Mouse (Mus musculus): ENCODE measurements around the gene 4930402H24Rik. TPM values are rescaled to one million over a fixed set of nuclear protein-coding genes. Genes with fewer than 3 reads are reported as not detected.
"Not testable (repeated sequence)": the region's sequence is repeated elsewhere in the genome, so short reads cannot be mapped to it uniquely, and the experiment has no call there.

Gene 4930402H24Rik
- total RNA-seq, 2 experiments from 2014 or later: 61.4 to 61.7 TPM

DNA sequence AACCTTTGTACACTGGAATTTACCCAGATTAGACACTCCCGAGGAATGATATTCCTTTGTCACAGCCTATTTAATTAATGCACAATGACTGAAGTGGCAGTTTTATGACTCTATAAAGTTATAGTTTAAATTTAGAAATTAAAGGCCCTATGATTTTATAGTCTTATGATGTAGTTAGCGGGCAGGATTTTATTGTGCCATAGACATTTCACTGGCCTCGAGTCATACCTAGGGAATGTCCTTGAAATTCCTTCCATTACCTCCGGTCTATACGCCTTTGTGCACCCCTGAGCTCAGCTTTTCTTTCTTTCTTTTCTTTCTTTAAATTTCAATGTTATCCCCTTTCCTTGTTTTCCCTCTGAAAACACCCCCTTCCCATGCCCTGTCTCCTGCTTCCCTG, 35.3 kb downstream of the 4930402H24Rik start:
- intact Hi-C loops (cut with DNase I): no loop called here
- no peak for DNase-seq

DNA sequence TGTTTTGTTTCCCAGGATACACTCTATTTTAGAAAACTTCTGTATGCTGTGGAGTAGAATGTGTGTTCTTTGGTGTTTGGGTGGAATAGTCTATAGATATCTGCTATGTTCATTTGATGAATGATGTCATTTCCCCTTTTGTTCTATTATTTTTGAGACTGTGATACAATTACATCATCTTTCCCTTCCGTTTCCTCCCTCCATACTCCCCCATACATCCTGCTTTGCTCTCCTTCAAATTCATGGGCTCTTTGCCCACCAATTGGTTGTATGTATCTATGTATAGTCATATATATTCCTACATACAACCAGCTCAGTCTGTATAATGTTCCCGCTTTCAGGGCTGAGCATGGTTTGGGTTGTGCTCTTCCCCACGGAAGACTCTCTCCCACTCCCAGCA, 44.1 kb downstream of the 4930402H24Rik start:
- intact Hi-C loops (cut with DNase I): no loop called here
- no peak for DNase-seq

DNA sequence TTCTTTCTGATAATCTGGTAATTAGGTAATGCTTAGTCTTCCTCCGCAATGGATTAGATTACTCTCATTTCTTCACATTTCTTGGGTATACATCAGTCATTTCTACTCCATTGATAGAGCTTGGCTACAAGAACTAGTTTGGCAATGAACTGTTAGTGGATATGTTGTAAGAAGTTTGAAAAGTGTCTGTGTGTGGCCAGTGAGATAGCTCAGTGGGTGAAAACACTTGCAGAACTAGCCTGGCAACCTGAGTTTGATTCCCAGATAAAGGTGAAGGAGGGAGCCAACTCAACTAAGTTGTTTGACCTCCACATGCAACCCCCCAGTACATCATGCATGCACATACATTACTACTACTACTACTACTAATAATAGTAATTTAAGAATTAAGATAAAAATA, 53.2 kb downstream of the 4930402H24Rik start:
- no peak for DNase-seq
- intact Hi-C loops (cut with DNase I): no loop called here

DNA sequence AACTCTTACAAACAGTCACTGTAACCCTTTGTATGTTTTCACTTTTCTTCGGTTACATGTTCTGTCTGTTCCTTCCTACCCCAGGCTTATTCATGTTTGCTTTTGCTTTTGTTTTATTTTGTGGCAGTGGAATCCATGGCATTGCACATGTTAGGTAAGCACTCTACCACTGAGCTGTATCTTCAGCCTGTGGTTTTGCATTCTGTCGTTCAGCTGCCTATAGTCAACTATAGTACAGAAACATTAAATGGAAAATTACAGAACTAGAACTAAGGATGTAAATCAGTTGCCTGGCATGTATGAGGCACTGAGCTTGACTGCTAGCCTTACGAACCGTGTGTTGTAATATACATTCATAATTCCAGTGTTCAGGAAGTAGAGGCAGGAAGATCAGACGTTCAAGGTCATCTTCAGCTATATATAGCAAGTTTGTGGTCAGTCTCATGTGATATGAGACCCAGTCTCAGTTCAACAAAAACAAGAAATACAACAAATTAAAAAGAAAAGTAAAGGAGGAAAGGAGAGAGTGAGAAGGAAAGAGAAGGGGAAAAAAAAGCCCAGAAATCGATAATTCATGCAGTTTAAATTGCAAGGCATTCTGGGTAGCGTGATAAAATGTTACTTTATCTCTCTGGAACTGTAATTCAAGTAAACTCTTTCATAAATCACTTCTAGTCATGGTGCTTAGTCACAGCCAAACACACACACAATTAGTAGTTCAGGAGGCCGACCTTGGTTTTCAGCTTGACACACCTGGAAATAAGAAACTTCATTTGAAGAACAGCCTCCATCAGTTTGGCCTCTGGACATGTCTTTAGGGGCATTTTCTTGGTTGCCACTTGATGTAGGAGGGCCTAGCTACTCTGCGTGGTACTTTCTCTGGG, 54.6 kb downstream of the 4930402H24Rik start:
- DNase-seq: no peak
- intact Hi-C loops (cut with DNase I): no loop called here

DNA sequence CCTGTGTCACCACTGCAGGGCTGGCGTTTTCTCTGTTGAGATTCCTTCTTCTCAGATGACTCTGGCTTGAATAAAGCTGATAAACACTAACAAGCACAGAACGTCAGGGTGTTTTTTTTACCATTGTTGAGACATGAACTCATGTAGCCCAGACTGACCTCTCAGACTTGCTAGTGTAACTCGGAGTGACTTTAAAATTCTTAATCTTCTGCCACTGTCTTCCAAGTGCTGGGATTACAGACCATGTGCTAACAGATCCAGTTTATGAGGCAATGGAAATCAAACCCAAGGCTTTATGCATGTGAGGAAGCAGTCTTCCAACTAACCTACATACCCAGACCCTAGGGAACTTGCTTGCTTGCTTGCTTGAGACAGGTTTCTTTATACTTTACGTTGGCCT, 56.5 kb downstream of the 4930402H24Rik start:
- DNase-seq: no peak
- intact Hi-C loops (cut with DNase I): no loop called here

DNA sequence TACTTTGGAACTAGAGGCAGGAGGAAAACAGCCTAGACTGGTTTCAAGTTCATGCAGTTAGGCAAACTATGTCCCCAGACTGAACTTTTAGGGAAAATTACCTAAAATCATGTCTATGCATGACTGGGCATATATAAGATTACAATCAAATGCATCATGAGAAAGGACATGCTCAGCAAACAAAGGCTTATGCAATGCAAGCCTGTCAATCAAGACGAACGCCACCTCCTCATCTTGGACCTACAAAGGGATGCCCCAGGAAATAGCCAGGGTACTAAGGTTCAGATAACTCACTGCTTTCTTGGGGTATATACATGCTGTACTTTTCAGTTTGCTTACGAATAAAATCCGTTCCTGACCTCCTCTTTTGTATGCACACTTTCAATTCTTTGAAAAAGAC, 57.9 kb downstream of the 4930402H24Rik start:
- intact Hi-C loops (cut with DNase I): no loop called here
- DNase-seq: no peak

DNA sequence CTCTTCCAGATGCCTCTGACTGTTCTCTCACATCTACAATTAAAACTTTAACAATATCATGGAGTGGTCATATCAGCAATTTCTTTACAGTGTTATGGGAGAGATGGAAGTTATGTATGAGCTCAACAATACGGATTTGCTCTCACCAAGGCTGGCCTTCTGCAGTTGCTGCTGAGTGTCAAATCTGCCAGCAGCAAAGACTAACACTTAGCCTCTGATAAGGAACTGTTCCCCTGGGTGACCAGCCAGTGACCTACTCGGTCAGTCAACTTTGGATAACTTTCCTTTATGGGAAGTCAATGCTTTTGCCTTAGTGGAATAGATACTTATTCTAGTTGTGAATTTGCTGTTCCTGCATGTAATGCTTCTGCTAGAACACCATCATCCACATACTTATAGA, 62.6 kb downstream of the 4930402H24Rik start:
- DNase-seq: no peak
- intact Hi-C loops (cut with DNase I): no loop called here

DNA sequence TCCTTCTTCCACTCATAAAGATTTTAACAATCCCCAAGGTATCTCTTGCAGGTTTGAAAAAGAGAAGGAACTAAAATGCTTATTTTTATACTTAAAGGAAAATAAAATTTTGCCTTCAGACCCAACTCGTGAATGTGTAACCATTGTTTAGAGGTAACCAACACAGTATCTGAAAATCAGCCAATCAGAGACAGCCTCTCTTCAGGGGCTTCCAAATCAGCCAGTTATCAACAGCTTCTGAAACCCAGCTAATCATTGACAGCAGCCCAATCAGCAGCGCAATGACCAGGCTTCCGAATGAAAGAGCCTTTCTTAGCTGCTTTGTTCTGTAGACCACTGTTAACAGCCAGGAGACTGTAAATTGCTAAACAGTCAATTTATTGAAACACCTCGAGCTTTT, 65.4 kb downstream of the 4930402H24Rik start:
- intact Hi-C loops (cut with DNase I): loop anchor here (2.0 kb wide), 1 partner anchor 66 kb away; the partner anchor contains the start of genes 4930402H24Rik and Atrn
- DNase-seq: peak; percentile 23 to 58

DNA sequence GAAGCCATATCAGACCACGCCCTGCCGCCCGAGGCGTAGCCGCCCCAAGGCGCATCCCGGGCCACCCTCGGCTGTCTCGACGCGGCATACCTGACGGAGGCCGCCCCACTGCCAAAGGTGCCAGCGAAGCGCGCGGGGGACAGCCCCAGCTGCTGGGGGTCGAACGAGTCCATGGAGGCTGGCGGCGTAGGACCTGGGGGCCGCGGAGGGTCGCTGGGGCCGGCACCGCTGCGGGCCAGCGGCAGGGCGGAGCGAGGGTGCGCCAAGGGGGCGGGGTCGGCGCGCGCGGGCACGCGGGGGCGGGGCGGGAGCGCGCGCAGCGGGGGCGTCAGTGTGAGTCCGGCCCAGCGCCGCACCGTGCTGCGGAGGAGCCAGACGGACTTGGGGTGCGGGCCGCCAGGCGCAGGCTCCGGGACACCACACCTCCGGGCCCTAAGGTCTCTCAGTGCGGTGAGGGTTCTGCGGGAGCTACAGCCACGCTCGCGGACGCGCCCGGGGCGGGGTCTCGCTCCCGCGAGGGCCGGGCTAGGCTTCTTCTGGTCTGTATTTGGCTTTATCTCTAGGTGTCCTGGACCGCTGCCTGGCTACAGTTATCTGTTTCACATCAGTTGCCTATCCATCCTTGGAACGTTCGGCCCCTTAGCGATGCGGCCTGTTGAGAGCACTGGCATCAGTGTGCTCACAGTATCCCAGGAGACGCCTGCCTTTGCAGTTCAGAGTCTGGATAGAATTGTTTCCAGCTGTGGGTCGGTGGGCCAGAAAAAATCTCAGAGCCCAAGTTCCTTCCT, 66.1 kb downstream of the 4930402H24Rik start:
- DNase-seq: peak; percentile 84 to 88

DNA sequence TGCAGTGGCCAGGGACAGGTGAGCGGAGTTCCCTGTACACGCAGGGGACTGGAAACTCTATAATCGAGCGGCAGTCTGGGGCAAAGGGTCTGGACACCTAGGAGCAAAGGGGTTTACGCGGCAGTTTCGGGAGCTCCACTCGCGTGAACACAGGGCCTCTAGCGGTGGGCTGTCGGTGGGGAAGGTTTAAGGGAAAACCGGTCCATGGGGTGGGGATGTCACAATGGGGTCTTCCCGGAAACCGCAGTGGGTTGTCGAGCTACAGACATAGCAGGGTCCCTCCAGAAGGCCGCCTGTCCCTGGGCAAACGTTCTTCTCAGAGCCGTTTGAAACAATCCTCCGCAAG, 66.7 kb downstream of the 4930402H24Rik start:
- intact Hi-C loops (cut with DNase I): loop anchor here (5.0 kb wide), 1 partner anchor 113 kb away; no protein-coding TSS in a partner anchor
- no peak for DNase-seq

More for the DNA sequence above, 66.1 kb downstream of the 4930402H24Rik start:
- intact Hi-C loops (cut with DNase I): loop anchor here (2.0 to 5.0 kb wide), 2 partner anchors 67 to 112 kb away; partner anchors contain the start of genes 4930402H24Rik and Atrn

DNA sequence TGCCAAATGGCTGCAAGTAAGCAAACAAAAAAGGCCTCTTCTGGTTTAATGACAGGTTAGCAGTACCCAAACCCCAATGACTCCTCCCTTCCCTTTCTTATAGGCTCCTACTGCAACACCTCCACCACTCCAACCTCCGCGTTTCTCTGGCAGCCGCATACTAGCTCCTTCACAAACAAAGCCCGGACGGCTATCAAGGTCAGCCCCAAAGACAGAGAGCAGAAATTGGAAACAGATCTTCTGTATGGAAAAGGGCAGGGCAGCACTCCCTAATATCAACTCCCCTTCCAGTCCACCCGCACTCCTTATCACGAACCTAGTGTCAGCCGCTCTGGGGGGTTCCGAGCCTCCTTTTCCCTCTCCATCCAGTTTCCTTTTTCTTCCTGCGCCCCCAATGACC, 67.1 kb downstream of the 4930402H24Rik start:
- intact Hi-C loops (cut with DNase I): loop anchor here (5.0 kb wide), 1 partner anchor 113 kb away; no protein-coding TSS in a partner anchor
- peak; percentile 36 to 45 for DNase-seq

DNA sequence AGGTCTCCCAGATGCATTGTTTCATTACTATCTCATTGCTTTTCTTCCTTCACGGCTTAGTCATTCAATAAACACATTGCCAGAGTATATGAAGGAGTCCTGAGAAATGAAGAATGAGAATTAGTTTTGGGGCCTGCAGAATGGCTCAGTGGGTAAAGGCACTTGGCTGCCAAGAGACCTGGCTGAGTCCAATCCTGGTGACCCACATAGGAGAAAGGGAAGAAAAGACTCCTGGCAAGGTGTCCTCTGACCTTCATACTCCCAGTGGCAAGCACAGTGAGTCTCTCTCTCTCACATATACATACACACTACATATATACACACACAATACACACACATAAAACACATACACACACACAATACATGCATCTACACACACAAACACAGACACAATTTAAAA, 68.1 kb downstream of the 4930402H24Rik start:
- DNase-seq: no peak
- intact Hi-C loops (cut with DNase I): loop anchor here (5.0 kb wide), 1 partner anchor 114 kb away; no protein-coding TSS in a partner anchor

DNA sequence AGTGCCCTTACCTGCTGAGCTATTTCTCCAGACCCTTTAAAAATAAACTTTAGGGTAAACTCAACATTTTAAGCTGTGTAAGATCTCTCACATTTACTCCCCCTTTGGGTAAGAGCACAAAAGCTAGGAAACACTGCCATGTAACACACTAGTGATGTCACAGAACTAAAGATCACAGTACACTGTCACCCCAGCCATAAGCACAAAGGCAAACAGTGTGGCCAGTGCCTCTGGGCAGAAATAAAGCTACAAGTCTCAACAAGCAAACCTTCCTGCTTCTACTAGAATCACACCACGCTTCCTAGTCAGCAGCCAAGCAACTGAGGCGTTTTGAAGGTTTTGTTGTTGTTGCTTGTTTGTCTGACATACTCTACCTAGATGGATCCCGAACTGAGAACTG, 72.5 kb downstream of the 4930402H24Rik start:
- intact Hi-C loops (cut with DNase I): no loop called here

DNA sequence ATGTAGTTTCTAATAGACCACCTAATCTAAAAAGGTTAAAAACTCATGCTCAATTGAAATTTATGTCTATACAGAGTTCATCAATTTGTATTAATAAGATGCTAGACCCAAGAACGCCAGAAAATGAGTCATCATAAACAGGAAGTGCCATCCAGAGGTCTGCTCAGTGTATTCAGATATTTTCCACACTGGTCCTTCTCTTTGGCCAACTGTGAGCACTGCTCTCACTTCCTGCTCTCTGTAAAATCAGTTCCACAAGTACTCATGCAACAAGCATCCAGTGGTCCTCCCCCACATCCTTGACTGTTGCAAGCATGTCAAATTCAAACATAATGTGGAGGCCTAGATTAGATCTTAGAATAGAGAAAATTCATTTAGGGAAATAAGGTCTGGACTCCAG, 73.6 kb downstream of the 4930402H24Rik start:
- DNase-seq: no peak
- intact Hi-C loops (cut with DNase I): no loop called here

More for the DNA sequence above, 72.5 kb downstream of the 4930402H24Rik start:
- DNase-seq: no peak

DNA sequence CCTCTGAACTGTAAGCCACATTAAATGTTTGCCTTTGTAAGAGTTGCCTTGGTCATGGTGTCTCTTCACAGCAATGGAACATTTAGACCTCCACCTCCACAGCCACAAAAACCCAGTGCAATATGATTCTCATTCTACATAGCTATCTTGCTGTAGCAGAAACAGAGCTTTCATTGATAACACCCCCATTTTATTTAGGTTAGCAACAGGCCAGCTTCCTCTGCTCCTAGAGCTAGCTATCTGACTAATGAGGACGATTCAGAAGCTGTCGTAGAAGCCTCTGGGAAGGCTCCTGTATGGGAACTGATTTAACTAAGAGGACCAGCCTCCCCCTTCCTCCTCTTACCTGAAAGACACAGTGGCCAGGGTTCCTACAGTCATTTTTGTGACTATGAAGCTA, 74.2 kb downstream of the 4930402H24Rik start:
- DNase-seq: no peak
- intact Hi-C loops (cut with DNase I): no loop called here

DNA sequence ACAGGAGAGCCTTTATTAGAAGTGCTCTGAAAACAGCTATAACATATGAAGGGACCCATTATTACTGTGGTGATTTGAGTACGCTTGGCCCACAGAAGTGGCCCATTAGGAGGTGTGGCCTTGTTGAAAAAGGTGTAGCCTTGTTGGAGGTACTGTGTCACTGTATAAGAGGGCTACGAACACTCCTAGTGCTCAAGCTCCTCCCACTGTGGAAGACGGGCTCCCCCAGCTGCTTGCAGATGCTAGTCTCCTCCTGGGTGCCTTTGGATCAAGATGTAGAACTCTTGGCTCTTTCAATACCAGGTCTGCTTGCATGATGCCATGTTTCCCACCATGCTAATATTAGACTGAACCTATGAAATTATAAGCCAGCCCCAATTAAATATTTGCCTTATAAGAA, 76.0 kb downstream of the 4930402H24Rik start:
- DNase-seq: no peak
- intact Hi-C loops (cut with DNase I): no loop called here

DNA sequence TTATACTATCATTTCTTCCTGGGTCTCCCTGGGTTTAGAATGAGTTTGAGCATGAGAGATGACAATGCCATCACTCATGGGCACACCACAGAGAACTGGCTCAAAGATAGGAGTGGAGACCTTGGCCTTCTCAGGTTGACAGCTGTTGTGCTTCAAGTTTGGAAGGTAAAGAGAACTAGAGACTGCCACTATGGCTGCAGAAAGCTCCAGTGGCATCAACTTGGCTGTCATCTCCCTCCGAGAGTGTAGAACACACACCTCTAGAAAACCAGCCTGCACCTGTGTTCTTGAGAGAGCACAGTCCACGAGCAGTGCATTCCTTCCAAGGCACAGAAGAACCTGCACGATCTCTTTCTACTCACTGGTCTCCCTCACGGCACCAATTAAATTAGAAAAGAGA, 76.7 kb downstream of the 4930402H24Rik start:
- intact Hi-C loops (cut with DNase I): no loop called here

DNA sequence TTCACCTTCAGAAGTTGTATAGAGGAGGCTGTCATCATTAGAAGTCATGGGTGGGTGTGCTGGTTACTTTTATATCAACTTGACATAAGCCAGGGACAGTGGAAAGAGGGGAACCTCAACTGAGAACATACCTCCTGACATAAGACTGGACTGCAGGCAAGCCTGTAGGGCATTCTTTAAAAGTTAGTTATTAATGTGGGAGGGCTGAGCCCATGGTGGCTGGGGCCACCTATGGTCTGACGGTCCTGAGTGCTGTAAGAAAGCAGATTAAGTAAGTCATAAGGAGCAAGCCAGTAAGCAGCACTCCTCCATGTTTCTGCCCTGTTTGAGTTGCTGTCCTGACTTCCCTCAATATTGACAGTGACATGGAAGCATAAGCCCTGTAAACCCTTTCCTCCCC, 77.5 kb downstream of the 4930402H24Rik start:
- no peak for DNase-seq
- intact Hi-C loops (cut with DNase I): no loop called here

More for the DNA sequence above, 76.7 kb downstream of the 4930402H24Rik start:
- DNase-seq: no peak

DNA sequence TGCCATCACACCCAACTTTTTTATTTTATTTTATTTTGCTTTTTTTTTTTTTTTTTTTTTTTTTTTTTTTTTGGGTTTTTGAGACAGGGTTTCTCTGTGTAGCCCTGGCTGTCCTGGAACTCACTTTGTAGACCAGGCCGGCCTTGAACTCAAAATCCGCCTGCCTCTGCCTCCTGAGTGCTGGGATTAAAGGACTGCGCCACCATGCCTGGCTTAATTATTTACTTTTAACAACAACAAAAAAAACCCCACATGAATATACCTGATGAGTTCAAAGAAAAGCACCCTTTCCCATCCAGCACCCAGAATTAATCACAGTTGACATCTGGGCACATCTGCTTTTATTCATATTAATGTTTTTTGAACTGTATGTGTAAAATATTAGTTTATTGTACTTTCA, 78.1 kb downstream of the 4930402H24Rik start:
- not testable (repeated sequence) for DNase-seq

DNA sequence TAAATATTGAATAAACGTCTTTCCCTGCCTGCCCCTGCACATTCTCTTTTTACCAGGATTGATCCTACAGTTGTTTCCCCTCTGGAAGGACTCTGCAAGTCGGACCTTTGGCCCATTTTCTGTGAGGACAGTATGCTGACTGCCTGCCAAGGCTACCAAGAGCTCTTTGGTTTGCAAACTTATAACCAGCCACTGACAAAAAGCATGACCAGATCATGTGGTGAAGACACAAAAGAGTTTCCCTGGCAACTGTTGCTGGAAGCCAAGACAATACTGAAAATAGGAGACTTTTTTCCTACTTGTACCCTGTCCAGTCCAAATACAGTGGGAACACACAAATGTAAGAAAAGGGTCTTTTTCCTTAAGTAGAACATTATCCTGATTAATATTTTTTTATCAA, 78.8 kb downstream of the 4930402H24Rik start:
- peak; percentile 61 to 73 for DNase-seq
- intact Hi-C loops (cut with DNase I): no loop called here

More for the DNA sequence above, 78.1 kb downstream of the 4930402H24Rik start:
- intact Hi-C loops (cut with DNase I): not testable (repeated sequence)

Measured in heart, postnatal 14 days (tissue).